8 mouse cellular contexts compared by ENCODE assay signal in genomic region chr6:95223537-95223936, GRCm38 (mm10).
DNase-seq lines count a peak whose midpoint lies in the region; ATAC-seq and TF ChIP-seq lines count a peak whose summit lies in the region.

No protein-coding gene starts in this region.

- H3K27ac ChIP-seq in kidney, embryonic 15.5 days, result no peak overlapping the region
- no peak overlapping the region for H3K27ac ChIP-seq in liver, embryonic 11.5 days (ENCODE audit: low read depth, low read length)
- no peak overlapping the region for H3K27ac ChIP-seq in thymus, adult 2 months (ENCODE audit: control insufficient read depth, insufficient read depth, low read length)

- TF ChIP-seq CTCF in thymus, adult 2 months (IDR thresholded peaks at IDR 0.05; ENCODE audit: borderline replicate concordance, control insufficient read depth, extremely low read depth, insufficient read depth, low read length, poor library complexity), result peak; percentile 45; the same call in 1 of the 2 replicates

- DNase-seq in A20 (ENCODE audit: low read depth, low spot score), result peak; percentile 66
- peak; percentile 75 to 95 for DNase-seq in adrenal gland, adult (ENCODE audit: inconsistent age in 2 of 2, low spot score in 1 of 2)
- peak; percentile 61 for DNase-seq in gastrocnemius, postnatal 14 days
- DNase-seq in liver, embryonic 11.5 days (ENCODE audit: low spot score), result peak; percentile 65
- peak; percentile 2 for DNase-seq in ovary, adult 18-20 months (ENCODE audit: low spot score)
- DNase-seq in thymus, adult 2 months, result peak; percentile 61

- 25% methylated on average over 7 of the region's 7 CpGs for WGBS in kidney, embryonic 15.5 days
- WGBS in liver, embryonic 11.5 days, result 26% methylated on average over 7 of the region's 7 CpGs
- WGBS in thymus, adult 2 months, result 25% methylated on average over 7 of the region's 7 CpGs

- H3K36me3 ChIP-seq in kidney, embryonic 15.5 days, result no peaks in the 10 kb centered on the region
- no peaks in the 10 kb centered on the region for H3K36me3 ChIP-seq in liver, embryonic 11.5 days (ENCODE audit: control insufficient read depth, insufficient read depth, low read length)
- H3K36me3 ChIP-seq in thymus, adult 2 months (ENCODE audit: control insufficient read depth, insufficient read depth, low read length), result no peaks in the 10 kb centered on the region

- no peaks in the 10 kb centered on the region for H3K4me1 ChIP-seq in kidney, embryonic 15.5 days
- no peaks in the 10 kb centered on the region for H3K4me1 ChIP-seq in liver, embryonic 11.5 days (replicated peaks; ENCODE audit: control insufficient read depth, insufficient read depth, low read length)
- no peaks in the 10 kb centered on the region for H3K4me1 ChIP-seq in thymus, adult 2 months (replicated peaks; ENCODE audit: control insufficient read depth, insufficient read depth, low read length)

- H3K4me2 ChIP-seq in kidney, embryonic 15.5 days, result no peak overlapping the region
- H3K4me2 ChIP-seq in liver, embryonic 11.5 days, result no peak overlapping the region

- H3K9ac ChIP-seq in kidney, embryonic 15.5 days, result no peak overlapping the region
- H3K9ac ChIP-seq in liver, embryonic 11.5 days (ENCODE audit: low read depth, low read length), result no peak overlapping the region

- peak; percentile 95 for ATAC-seq in common myeloid progenitor, adult 5-6 weeks (replicated peaks; ENCODE audit: low read depth, poor library complexity, severe bottlenecking)
- ATAC-seq in kidney, embryonic 15.5 days (replicated peaks; ENCODE audit: low FRiP score), result 0 out of 2 replicates have a peak, but pooled peaks have one; percentile 43
- no peak for ATAC-seq in liver, embryonic 11.5 days (replicated peaks; ENCODE audit: low FRiP score)

- H3K4me3 ChIP-seq in kidney, embryonic 15.5 days (replicated peaks), result no peak overlapping the region
- H3K4me3 ChIP-seq in liver, embryonic 11.5 days (ENCODE audit: low read depth, low read length), result no peak overlapping the region
- H3K4me3 ChIP-seq in thymus, adult 2 months (ENCODE audit: control insufficient read depth, insufficient read depth, low read length), result no peak overlapping the region

- no peaks in the 10 kb centered on the region for H3K9me3 ChIP-seq in kidney, embryonic 15.5 days (replicated peaks)
- H3K9me3 ChIP-seq in liver, embryonic 11.5 days (ENCODE audit: control insufficient read depth, low read length), result peaks cover 2% of the 10 kb centered on the region; the same call in 1 of the 2 replicates

- intact Hi-C loops in gastrocnemius, postnatal 14 days (cut with DNase I; ENCODE audit: low total_unique reads), result loop anchor here (10.0 kb wide), 1 partner anchor 129 kb away; no protein-coding TSS in a partner anchor

- TF ChIP-seq POLR2A in thymus, adult 2 months (IDR thresholded peaks at IDR 0.05; ENCODE audit: control insufficient read depth, extremely low read depth, insufficient read depth, low read length, poor library complexity), result no peak

- H3K27me3 ChIP-seq in kidney, embryonic 15.5 days, result no peaks in the 10 kb centered on the region
- H3K27me3 ChIP-seq in liver, embryonic 11.5 days (replicated peaks; ENCODE audit: control insufficient read depth, insufficient read depth, low read length), result no peaks in the 10 kb centered on the region
- no peaks in the 10 kb centered on the region for H3K27me3 ChIP-seq in thymus, adult 2 months (ENCODE audit: control insufficient read depth, insufficient read depth, low read length)

Comparison
In these comparisons a context has a peak if more than half of its experiments do, and no peak if none do; other contexts are left out.
1. DNase-seq: peak in every context shown above with its lines; median percentile 85 in adrenal gland, adult; 66 in A20; 65 in liver, embryonic 11.5 days; 61 in gastrocnemius, postnatal 14 days; 61 in thymus, adult 2 months; 2 in ovary, adult 18-20 months.